Mouse (Mus musculus) kidney, postnatal 25 days (tissue): ENCODE results near the gene Rbm7.
"Not testable (repeated sequence)": the region's sequence is repeated elsewhere in the genome, so short reads cannot be mapped to it uniquely, and the experiment has no call there.

Experiments used
- DNase-seq, 2 experiments: peaks; one replicate each; pipeline ENCODE4 v3.0.0; 2021; ENCODE audit warnings: mixed read lengths in 2 of 2

The Rbm7 gene

DNA sequence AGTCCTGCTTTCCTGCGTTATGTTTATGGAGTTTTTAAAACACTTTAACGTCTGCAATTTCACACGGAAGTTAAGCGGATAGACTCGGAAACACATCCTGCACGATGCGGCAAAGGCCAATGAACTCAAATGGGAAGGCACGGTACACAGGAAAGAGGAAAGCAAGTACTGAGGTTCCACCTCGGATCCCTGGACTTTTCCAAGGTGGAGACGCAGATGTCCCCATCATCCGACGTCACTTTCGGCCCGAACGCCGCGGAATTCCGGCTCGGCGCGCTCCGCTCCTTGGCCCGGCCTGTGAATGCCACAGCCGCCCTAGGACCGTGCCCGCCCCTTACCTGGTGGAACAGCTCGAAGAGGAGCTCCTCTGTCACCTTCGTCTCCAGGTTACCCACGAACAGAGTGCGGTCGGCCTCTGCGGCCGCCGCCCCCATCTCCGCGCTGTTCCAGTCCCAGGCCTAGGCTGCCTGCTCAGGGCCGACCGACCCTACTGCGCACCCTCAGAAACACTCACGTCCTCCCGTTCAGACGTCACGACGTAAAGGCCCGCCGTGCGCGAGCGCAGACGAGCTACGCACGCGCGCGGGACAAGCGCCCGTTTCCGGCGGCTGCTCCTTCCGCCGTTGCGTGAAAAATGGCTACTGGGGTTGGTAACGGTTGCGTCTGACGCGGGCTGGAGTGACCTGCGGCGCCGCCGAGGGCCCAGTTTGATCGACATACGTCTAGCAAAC lies at the start of gene Rbm7, which contains the start of gene Gm5617:
Gene Rbm7 (minus strand): TSS at position 483 of the 731 bp plus-strand sequence.
Gene Gm5617 (plus strand): TSS at position 626 of the 731 bp plus-strand sequence.
- DNase-seq: peak; percentile 94 to 98

DNA sequence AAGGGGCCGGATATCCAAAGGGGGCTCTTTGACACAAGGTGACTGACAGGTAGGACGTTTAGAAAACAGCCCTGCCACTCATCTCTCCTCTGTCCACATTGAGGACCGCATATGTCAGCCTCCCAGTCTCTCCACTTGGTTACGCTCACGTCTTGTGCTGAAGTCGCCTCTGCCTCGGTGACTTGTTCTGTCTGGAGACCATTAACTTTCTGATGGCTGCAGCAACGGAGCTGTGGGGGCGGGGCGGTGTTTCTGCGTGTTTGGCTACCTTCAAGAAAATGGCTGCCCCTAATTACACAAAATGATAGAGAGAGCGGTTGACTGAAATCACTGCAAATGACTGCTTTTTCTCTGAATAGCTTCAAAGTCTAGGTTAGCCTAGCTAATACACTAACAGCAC lies 43.6 kb upstream of the Rbm7 start:
- peak in 1 of 2 experiments; percentile 16 for DNase-seq

DNA sequence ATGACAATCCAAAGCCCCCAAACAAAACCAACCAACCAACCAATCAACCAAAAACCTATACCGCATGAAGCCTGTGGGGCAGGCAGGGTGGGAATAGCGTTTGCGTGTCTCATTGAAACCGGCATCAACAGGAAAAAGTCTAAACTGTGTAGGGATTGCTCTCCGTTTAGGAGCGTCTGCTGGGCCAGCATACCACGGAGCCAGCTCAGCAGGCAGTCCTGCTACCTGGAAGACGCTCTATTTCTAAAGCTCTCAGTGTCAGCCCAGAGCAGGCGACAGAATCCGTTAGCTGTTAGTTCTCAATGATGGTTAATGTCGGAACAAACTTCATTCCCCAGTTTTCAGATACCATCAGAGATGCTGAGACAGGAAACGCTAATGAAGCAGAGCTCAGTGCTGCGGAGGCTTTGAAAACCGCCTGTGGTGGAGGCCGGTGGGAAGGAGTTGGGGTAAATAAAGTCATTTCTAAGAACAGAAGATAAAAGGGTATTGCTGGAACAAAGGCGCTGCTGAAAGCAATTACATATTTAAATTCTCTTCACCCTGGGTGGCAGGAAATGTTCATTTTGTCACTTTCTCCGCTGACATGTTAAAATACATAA lies 43.0 kb upstream of the Rbm7 start:
- no peak for DNase-seq

DNA sequence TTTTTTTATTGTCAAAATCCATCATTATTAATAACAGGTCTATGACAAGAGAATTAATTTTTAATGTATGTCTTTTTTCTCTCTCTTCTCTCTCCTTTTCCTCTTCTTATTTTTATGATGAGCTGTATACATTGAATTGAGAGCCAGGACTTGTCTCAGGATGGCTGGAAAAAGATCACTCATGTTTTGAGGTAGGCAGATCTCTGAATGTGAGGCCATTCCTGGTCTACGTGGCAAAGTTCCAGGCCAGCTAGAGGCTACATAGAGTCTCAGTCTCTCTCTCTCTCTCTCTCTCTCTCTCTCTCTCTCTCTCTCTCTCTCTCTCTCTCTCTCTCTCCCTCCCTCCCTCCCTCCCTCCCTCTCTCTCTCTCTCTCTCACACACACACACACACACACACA lies 42.5 kb upstream of the Rbm7 start:
- not testable (repeated sequence) for DNase-seq

DNA sequence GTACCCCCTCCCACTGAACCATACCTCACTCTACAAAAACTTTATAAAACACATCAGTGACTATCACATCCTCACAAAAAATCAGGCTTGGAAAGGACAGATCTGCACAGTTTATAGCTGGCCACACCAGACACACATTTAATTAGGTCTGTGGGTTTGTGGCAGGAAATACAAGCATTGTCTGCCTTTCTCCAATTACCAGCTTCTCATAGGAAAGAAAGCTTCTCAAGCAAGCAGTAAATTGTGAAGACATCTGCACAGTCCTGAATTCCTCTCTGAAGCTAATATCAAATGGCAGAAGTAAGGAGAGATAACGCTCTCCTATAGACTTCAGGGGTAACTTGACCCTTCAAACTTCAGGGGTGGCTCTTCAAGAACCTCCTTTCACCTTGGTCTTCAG lies 41.3 kb upstream of the Rbm7 start:
- DNase-seq: no peak

DNA sequence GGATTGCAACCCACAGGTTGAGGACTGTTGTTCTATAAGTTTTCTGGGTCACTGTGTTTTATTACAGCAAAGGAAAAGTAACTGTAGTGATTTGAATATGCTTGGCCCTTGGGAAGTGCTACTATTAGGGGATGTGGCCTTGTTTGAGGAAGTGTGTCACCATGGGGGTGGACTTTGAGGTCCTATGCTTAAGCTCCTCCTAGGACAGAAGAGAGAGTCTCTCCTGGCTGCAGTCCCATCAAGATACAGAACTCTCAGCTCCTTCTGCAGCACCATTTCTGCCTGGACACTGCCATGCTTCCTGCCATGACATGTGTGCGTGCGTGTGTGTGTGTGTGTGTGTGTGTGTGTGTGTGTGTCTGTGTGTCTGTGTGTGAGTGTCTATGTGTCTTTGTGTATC lies 37.6 kb upstream of the Rbm7 start:
- no peak for DNase-seq

DNA sequence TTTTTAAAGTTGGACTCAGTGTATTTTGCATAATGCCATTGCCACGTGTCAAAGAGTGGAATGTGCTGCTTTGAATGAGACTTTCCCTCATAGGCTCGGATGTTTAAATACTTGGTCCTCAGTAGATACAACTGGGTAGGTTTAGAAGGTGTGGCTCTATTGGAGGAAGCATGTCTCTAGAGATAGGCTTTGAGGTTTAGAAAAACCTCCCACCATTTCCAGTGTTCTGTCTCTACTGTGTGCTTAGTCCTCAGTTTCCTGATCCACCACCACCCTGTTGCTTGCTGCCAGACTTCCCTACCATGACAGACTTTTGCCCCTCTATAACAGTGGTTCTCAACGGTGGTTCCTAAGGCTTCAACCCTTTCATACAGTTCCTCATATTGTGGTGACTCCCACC lies 37.1 kb upstream of the Rbm7 start:
- no peak for DNase-seq

DNA sequence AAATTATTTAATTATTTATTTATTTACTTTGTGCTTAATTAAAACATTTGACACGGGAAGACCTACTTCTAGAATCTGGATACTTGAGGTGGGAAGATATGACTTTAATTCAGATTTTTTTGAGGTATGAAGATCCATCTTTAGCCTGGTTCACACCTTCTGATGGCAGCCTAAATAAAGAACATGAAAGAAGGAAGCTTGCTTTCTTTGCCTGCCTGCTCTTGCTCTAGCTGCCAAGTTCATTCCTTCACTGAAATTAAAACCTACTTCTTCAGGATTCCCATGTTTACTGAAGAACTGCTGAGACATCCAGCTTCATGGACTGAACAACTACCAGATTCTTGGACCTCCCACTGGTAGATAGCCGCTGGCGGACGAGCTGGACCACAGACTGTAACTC lies 36.2 kb upstream of the Rbm7 start:
- DNase-seq: no peak

DNA sequence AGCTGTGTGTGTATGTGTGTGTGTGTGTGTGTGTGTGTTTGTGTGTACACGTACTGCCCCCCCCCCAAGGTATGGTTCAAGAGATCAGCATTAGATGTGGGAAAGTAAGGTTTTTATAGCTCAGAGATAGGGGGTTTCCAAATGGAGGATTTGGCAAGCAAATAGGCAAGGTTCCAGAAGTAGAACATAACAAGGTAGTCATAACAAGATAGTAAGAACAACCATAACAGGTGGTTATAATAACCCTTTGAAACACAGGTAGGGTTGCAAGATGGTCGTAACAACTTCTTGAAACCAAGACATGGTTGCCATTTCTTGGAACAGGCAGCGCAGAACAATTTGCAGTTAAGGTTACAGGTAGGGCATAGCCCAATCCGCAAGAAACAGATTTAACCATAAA lies 31.4 kb upstream of the Rbm7 start:
- no peak for DNase-seq

DNA sequence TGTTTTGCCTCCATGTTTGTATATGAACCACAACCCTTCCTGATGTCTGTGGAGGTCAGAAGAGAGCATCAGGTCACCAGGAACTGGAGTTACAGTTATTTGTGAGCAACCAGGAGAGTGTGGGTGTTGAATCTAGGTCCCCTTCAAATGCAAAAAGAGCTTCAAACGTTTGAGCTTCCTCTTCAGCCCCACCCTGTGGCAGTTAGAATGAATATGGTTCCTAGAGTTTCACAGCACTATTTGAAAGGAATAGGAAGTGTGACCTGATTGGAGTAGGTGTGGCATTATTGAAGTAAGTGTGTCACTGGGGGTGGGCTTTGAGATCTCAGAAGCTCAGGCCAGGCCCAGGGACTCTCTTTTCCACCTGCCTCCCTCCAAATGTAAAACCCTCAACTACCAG lies 30.5 kb upstream of the Rbm7 start:
- no peak for DNase-seq

DNA sequence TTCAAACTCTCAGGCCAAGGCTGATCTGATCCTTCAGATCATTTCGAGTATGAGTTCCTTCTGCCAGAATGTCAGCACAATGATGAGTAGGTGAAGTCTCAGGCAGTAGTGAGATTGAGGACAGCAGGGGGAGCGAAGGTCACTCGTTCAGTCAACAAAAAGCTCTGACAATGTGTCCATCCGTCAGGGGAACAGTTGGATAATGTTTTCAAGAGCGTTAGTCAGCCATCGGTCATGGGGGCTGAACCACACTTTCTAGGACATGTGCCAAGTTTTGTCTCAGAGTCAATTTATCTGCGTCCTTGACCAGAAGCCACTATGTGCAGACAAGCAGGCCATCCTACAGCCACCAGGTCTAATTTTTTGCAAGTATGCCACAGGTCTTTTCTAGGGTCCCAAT lies 25.3 kb upstream of the Rbm7 start:
- not testable (repeated sequence) for DNase-seq

DNA sequence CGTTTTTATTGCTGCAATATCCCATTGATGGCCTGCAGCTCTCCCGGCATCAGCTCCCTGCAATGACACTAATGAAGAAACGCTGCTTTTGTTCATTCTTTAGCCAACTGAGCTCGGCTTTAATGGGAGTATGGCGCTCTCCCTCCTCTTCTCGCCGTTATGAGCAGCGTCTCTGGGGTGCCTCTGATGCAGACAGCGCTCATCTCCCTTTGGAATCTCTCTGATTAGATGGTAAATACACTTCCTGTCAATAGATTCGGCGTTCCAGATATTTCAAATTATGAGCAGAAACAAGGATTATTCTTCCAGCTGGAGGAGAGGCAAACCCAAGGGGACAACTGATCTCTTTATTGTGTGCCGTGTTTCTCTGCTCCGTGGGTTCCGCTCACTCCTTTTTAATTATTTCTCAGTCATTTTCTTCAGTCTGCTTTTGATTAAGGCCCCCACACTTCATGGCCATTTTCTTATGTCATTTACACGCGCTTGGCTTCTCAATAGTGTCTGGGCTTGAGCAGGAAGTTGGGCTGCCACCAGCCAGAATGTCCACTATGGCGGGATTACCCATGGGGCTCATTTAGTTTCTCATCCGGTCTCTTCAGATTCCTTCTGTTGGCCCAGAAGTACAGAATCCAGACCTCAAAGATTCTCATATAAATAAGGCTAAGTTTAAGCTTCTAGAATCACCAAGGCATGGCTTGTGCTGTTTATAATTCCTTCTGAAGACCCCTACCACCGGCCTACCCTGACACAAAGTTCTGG lies 22.5 kb upstream of the Rbm7 start:
- DNase-seq: peak in 1 of 2 experiments; percentile 3

DNA sequence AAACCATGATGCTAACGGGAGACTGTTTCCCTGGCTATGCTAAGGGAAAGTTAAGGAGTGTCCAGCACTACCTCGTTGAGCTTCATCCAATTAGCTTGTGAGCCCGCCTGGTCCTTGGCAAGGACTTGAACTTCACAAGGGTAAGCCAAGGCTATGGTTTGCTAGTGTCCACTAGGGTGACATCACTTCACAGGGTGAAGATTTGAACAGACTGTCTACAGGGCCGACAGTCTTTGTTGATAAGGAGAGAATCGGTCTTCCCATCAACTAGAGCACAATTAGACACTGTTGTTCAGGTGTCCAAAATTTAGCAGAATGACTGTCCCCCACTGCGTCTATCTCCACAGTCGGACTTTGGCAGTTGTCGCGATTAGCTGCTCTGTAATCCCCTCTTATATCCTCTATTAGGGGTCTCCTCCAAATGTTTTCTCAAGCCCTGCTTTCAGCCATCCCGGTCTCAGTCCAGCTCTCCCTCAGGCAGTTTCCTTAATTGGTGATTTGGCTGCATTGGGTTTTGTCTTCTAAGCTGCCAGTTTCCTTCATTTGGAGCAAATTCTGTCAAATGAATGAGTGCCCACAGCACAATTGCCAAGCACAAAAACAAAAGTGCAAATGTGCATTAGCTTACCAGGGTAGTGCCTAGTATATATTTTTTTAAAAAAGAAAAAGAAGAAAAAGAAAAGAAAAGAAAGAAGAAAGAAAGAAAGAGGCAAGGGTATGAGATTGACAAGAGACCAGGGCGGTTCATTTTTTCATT lies 21.7 kb upstream of the Rbm7 start:
- DNase-seq: no peak

DNA sequence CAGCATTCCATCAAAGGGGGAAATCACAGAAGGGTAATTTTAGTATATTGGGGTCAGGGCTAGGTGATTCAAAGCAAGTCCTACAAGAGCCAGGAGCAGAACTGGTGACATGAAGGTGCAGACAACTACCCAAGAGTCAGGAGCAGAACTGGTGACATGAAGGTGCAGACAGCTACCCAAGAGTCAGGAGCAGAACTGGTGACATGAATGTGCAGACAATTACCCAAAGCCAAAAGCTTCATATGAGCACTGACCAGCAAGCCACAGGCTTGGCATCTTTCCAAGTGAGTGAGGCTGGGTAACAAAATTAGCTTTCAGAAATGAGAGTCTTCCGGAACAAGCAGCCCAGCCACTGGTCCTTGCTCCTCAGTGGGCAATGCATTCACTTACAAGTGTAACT lies 20.2 kb upstream of the Rbm7 start:
- peak in 1 of 2 experiments; percentile 7 for DNase-seq

DNA sequence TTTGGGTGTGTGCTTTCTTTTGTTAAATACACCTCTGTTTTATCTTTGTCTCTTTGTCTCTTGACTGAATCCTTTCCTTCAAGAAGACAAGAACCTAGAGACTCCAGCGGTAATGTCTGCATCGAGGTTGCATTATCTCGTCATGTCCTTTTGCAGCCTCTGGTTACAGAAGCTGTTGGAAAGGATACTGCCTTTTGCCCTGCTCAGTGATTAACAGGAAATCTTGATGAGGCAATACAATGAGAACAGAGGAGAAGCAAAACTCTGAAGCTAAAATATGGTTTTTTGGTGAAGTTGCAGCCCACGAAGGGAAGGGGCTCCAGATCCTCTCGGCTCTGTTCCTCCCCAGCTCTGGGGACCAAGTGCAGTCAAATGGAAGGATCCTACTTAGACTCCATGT lies 15.0 kb upstream of the Rbm7 start:
- no peak for DNase-seq

DNA sequence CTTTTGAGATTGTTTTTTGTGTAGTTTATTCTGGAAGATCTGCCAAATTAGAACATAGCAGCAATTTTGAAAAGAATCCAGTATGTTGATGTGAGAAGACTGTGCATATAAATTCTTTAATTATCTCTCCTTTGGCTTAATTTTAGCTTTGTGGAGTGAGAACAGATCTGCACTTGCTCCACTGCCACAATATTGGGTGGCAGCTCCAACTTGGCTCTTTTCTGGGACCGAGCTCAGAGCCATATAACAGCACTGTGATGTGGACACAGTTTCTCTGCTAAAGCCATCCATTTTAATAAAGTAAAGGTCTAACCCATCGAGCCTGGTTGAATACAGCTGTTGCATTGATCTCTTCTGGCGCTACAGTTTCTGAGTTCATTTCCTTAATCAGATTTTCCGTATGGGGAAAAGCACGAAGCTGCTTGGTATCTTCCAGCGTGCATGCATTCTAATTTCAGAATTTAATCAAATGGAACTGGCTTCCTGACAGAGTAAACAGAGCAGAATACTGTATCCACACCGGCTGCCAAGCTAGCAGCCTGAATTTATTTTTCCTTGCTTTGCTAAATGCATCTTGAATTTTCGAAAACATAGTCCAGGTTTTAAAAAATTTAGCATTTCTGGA lies 9.8 kb upstream of the Rbm7 start:
- no peak for DNase-seq

DNA sequence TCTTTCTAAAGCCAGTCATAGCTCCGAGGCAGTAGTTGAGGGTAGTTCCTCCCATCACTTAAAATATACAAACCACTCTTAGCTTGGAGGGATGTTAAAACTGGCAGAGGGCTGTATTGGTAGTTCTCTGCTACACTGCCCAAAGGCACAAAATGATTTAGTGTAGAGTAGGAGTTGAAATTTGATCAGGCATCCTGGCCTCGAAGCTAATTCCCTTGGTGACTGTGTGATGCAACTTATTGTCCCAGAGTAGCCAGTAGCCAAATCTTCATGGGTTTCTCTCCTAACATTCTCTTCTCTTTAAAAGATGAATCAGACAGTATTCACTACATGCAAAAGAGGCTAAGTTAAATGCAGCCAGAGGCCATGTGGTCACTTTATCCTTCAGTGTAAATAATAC lies 7.9 kb upstream of the Rbm7 start:
- DNase-seq: no peak

DNA sequence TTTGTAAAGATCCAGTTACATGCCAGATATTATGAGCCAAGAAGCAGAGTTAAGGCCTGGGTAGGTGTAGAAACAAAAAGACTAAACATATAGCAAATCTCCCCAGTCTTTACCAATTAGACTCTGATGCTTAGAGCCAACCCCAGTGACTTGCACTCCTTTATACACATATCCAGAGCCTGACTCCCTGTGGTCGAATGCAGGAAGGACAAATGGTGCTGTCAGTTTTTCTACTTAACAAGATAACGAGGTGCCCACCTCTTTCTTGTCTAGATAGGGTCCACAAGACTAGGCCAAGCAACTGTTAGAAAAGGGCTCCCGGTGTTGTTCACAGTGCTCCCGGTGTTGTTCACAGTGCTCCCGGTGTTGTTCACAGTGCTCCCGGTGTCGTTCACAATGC lies 6.1 kb upstream of the Rbm7 start:
- DNase-seq: no peak

DNA sequence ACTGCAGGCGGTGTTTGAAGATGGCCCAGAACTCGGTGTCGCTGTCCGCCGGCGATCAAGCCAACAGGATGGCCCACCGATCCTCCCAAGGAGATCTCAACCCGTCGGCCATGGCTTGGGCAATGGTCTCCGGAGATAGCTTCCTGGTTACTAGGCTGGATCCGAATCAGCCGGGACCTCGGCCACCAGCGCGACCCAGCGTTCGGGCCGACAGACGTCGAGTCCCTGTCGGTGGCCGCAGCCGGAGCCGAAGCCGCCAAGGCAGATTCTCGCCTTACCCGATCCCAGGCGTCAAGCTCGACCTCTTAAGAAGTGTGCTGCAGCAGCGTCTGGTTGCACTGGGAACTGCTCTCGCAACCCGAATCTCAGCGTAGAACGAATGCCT lies 441 bp upstream of the Rbm7 start:
- DNase-seq: no peak

DNA sequence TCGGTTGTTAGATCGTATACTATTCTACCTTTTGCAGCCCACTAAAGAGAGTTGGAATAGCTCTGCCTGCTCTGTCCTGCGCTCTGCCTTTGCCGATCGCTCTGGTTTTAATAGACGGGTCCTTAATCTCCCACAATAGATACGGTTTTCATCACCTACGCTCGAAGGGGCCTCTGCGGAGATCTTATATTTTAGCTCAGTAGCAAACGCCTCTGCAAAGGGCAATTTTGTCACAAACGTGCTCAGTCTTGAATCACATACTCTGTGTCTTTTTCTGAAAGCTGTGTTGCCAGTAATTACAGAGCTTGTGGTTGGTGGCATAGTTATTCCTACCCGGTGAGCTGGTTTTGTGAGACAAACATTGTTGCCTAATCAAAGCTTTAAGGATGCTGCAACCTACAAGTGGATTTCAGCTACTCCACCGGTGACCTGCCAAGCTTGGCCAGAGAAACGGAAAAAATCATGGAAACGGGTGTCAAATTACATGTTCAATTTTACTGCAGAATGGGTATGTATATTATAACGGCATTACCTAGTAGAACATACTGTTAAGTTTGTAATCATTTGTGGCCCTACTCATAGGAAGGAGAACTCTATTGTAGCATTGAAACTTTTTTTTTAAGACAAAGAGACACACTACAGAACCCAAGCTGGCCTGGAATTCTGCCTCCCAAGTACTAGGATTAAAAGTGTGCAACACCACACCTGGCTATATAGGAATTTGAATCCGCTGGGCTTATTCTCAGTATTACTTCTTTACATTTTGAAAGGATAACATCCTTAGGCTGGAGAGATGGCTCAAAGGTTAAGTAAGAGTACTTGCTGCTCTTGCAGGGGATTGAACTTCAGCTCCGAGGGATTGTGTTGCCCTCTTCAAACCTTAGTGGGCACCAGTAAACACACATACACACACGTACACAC lies 13.6 kb downstream of the Rbm7 start:
- DNase-seq: no peak

DNA sequence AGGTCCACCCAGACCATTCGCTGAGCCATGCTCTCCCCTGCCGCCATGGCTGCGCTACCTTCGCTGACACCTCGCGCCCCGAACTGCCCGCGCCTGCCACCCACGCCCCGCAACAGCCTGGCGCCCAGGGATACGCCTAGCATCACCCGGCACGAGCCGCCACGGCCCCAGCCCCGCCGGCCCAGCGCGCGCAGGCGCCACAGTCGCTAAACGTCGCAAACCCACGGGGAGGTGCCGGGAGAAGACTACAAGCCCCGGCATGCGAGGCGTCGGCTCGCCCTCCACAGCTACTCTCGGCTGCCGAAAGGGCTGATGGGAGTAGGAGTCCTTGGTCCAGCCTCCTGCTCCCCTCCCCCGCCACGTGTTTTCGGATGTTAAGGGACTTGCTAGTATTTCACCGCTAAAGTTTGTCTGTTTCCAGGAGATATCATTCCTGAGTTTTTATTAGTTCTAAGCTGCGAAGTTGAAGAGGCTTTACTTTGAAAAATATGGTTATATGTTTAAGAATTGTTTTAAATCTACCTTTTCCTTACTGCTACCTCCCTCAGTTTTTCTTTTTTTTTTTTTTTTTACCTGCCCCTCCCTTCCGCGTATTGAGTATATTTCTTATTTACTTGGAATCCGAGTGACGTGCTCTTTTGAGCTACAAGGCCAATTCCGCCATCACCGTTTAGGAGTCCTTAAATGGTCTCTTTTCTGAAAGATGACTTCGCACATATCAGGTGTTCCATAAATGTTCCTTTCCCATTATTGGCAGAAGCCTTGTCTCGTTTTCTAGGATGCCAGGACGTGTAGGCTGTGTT lies 14.5 kb downstream of the Rbm7 start, which contains the start of gene Rexo2:
Gene Rexo2 (minus strand): TSS at position 213 of the 803 bp plus-strand sequence.
- DNase-seq: peak; percentile 97
